ENCODE assay signal across 8 mouse cellular contexts in the genomic region with DNA sequence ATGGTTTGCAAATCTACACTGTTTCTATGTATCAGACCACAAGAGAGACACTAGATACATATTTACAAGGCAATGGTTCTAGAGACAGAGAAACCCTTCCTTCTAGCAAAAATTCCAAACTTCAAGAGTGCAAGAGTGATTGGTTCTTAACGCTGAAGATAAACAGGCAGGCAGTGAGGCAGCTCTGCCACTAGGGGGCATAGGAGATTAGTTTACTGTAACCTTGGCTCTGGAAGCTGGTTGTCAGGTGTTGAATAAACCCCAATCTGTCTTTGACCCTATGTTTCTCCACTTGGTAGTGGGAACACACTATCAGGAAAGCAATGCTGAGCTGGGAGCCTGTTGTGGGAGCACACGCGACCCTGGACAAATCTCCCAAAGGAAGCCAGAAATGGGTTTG. TPM values are rescaled to one million over a fixed set of nuclear protein-coding genes. Genes with fewer than 3 reads are reported as not detected.
DNase-seq lines count a peak whose midpoint lies in the region; ATAC-seq and TF ChIP-seq lines count a peak whose summit lies in the region.

No protein-coding gene starts in this region.

- no peaks in the 10 kb centered on the region for H3K36me3 ChIP-seq in forebrain, embryonic 10.5 days (replicated peaks)
- H3K36me3 ChIP-seq in forebrain, embryonic 12.5 days (replicated peaks): no peaks in the 10 kb centered on the region
- H3K36me3 ChIP-seq in embryonic facial prominence, embryonic 11.5 days (replicated peaks; ENCODE audit: control insufficient read depth, insufficient read depth, low read depth, low read length): no peaks in the 10 kb centered on the region
- no peaks in the 10 kb centered on the region for H3K36me3 ChIP-seq in lung, postnatal 0 days (ENCODE audit: insufficient read depth, low read length)
- no peaks in the 10 kb centered on the region for H3K36me3 ChIP-seq in small intestine, adult 2 months (ENCODE audit: control insufficient read depth, insufficient read depth, low read length)

- DNase-seq in forebrain, embryonic 10.5 days (ENCODE audit: extremely low spot score, low spot score): peak; percentile 43
- peak; percentile 84 for DNase-seq in 416B (ENCODE audit: low read depth)
- DNase-seq in adrenal gland, postnatal 25 days: peak; percentile 59
- DNase-seq in embryonic facial prominence, embryonic 11.5 days (ENCODE audit: low spot score): peak; percentile 84
- DNase-seq in kidney, postnatal 14 days: peak; percentile 76
- DNase-seq in lung, postnatal 0 days (ENCODE audit: low spot score): peak; percentile 81

- no peak for TF ChIP-seq EP300 in lung, postnatal 0 days (IDR thresholded peaks at IDR 0.05)

- no peak overlapping the region for H3K4me3 ChIP-seq in forebrain, embryonic 10.5 days
- H3K4me3 ChIP-seq in forebrain, embryonic 12.5 days (replicated peaks): no peak overlapping the region
- H3K4me3 ChIP-seq in embryonic facial prominence, embryonic 11.5 days (ENCODE audit: low read depth, low read length): no peak overlapping the region
- H3K4me3 ChIP-seq in lung, postnatal 0 days (ENCODE audit: low read depth, low read length): no peak overlapping the region
- no peak overlapping the region for H3K4me3 ChIP-seq in small intestine, adult 2 months (ENCODE audit: low read depth, low read length)

- no peaks in the 10 kb centered on the region for H3K9me3 ChIP-seq in forebrain, embryonic 10.5 days
- H3K9me3 ChIP-seq in forebrain, embryonic 12.5 days: no peaks in the 10 kb centered on the region
- no peaks in the 10 kb centered on the region for H3K9me3 ChIP-seq in embryonic facial prominence, embryonic 11.5 days (replicated peaks; ENCODE audit: control insufficient read depth, low read length)
- H3K9me3 ChIP-seq in lung, postnatal 0 days (ENCODE audit: low read length): no peaks in the 10 kb centered on the region

- TF ChIP-seq CTCF in lung, postnatal 0 days (IDR thresholded peaks at IDR 0.05): peak; percentile 97
- peak; percentile 54; the same call in 1 of the 2 replicates for TF ChIP-seq CTCF in small intestine, adult 2 months (IDR thresholded peaks at IDR 0.05; ENCODE audit: extremely low read depth, insufficient read length, insufficient replicate concordance, low read depth, low read length)

- peaks cover 9% of the 10 kb centered on the region for H3K4me1 ChIP-seq in forebrain, embryonic 10.5 days
- peaks cover 8% of the 10 kb centered on the region for H3K4me1 ChIP-seq in forebrain, embryonic 12.5 days
- no peaks in the 10 kb centered on the region for H3K4me1 ChIP-seq in embryonic facial prominence, embryonic 11.5 days (ENCODE audit: control insufficient read depth, insufficient read depth, low read length)
- H3K4me1 ChIP-seq in lung, postnatal 0 days (ENCODE audit: insufficient read depth, low read depth, low read length): no peaks in the 10 kb centered on the region; the same call in 1 of the 2 replicates
- peaks cover 6% of the 10 kb centered on the region; the same call in 1 of the 2 replicates for H3K4me1 ChIP-seq in small intestine, adult 2 months (ENCODE audit: control insufficient read depth, insufficient read depth, insufficient read length, low read length)

- no peak for TF ChIP-seq POLR2A in small intestine, adult 2 months (IDR thresholded peaks at IDR 0.05; ENCODE audit: low read depth, low read length)

- H3K27ac ChIP-seq in forebrain, embryonic 10.5 days: no peak overlapping the region
- H3K27ac ChIP-seq in forebrain, embryonic 12.5 days: no peak overlapping the region
- H3K27ac ChIP-seq in embryonic facial prominence, embryonic 11.5 days (replicated peaks; ENCODE audit: low read depth, low read length): no peak overlapping the region
- no peak overlapping the region for H3K27ac ChIP-seq in lung, postnatal 0 days (ENCODE audit: low read length)
- no peak overlapping the region for H3K27ac ChIP-seq in small intestine, adult 2 months (ENCODE audit: insufficient read depth, low read depth, low read length)

- no peak overlapping the region for H3K9ac ChIP-seq in forebrain, embryonic 12.5 days
- H3K9ac ChIP-seq in embryonic facial prominence, embryonic 11.5 days (replicated peaks; ENCODE audit: low read length): no peak overlapping the region
- no peak overlapping the region for H3K9ac ChIP-seq in lung, postnatal 0 days (replicated peaks; ENCODE audit: low read depth)

- WGBS in forebrain, embryonic 10.5 days: 4% methylated on average over 3 of the region's 3 CpGs
- 5% methylated on average over 3 of the region's 3 CpGs for WGBS in forebrain, embryonic 12.5 days
- 2% methylated on average over 3 of the region's 3 CpGs for WGBS in embryonic facial prominence, embryonic 11.5 days
- WGBS in lung, postnatal 0 days: 1% methylated on average over 3 of the region's 3 CpGs
- WGBS in small intestine, adult 2 months: 7% methylated on average over 3 of the region's 3 CpGs

- no peaks in the 10 kb centered on the region for H3K27me3 ChIP-seq in forebrain, embryonic 10.5 days (ENCODE audit: poor library complexity, severe bottlenecking)
- H3K27me3 ChIP-seq in forebrain, embryonic 12.5 days: 0 out of 2 replicates have a peak, but pooled peaks cover 4% of the 10 kb centered on the region
- H3K27me3 ChIP-seq in embryonic facial prominence, embryonic 11.5 days (ENCODE audit: control insufficient read depth, insufficient read depth, low read length): no peaks in the 10 kb centered on the region
- H3K27me3 ChIP-seq in lung, postnatal 0 days (replicated peaks; ENCODE audit: insufficient read depth, low read length): no peaks in the 10 kb centered on the region
- H3K27me3 ChIP-seq in small intestine, adult 2 months (ENCODE audit: control insufficient read depth, insufficient read depth, low read length): no peaks in the 10 kb centered on the region

- no peak overlapping the region for H3K4me2 ChIP-seq in forebrain, embryonic 12.5 days
- no peak overlapping the region for H3K4me2 ChIP-seq in embryonic facial prominence, embryonic 11.5 days (ENCODE audit: low read depth, low read length)
- H3K4me2 ChIP-seq in lung, postnatal 0 days (replicated peaks; ENCODE audit: low read depth, low read length): no peak overlapping the region

- no peak for ATAC-seq in forebrain, embryonic 12.5 days (ENCODE audit: low FRiP score)
- no peak for ATAC-seq in embryonic facial prominence, embryonic 11.5 days (replicated peaks; ENCODE audit: insufficient number of reproducible peaks, low FRiP score, low TSS enrichment, low read depth)
- ATAC-seq in lung, postnatal 0 days: no peak

RNA-seq across cellular contexts. Expression of a gene that starts 3.9 kb away (rescaled TPM):
- 419 and 421 TPM in 2 replicates for polyA plus RNA-seq in forebrain, embryonic 10.5 days (2016; fragmentation: Nextera tagmentation; extraction: Ambion mirVana)
- 461 and 463 TPM in 2 replicates for polyA plus RNA-seq in forebrain, embryonic 12.5 days (2016; fragmentation: Nextera tagmentation; extraction: Ambion mirVana)
- 412 and 427 TPM in 2 replicates for total RNA-seq in adrenal gland, postnatal 25 days (2021)
- 384 and 433 TPM in 2 replicates for polyA plus RNA-seq in embryonic facial prominence, embryonic 11.5 days (2014; fragmentation: Nextera tagmentation; extraction: Ambion mirVana)
- polyA plus RNA-seq in lung, postnatal 0 days (2015; fragmentation: Nextera tagmentation; extraction: Ambion mirVana): 566 and 620 TPM in 2 replicates
- 549 and 948 TPM in 2 replicates for polyA plus RNA-seq in small intestine, adult 2 months (2012; rRNA removed)

RNA-seq across cellular contexts. Expression of a gene that starts 9.9 kb away (rescaled TPM):
- 40.2 and 44.7 TPM in 2 replicates for polyA plus RNA-seq in forebrain, embryonic 10.5 days (2016; fragmentation: Nextera tagmentation; extraction: Ambion mirVana)
- 31.1 and 32.6 TPM in 2 replicates for polyA plus RNA-seq in forebrain, embryonic 12.5 days (2016; fragmentation: Nextera tagmentation; extraction: Ambion mirVana)
- total RNA-seq in adrenal gland, postnatal 25 days (2021): 38.1 and 45.6 TPM in 2 replicates
- 30.6 and 37.5 TPM in 2 replicates for polyA plus RNA-seq in embryonic facial prominence, embryonic 11.5 days (2014; fragmentation: Nextera tagmentation; extraction: Ambion mirVana)
- 44.1 and 44.2 TPM in 2 replicates for polyA plus RNA-seq in lung, postnatal 0 days (2015; fragmentation: Nextera tagmentation; extraction: Ambion mirVana)
- 61.6 and 187 TPM in 2 replicates for polyA plus RNA-seq in small intestine, adult 2 months (2012; rRNA removed)

RNA-seq across cellular contexts. Expression of a gene that starts 22.7 kb away (rescaled TPM):
- polyA plus RNA-seq in forebrain, embryonic 10.5 days (2016; fragmentation: Nextera tagmentation; extraction: Ambion mirVana): 32.6 and 34.3 TPM in 2 replicates
- 51.1 and 59.2 TPM in 2 replicates for polyA plus RNA-seq in forebrain, embryonic 12.5 days (2016; fragmentation: Nextera tagmentation; extraction: Ambion mirVana)
- 52.0 and 57.2 TPM in 2 replicates for total RNA-seq in adrenal gland, postnatal 25 days (2021)
- 33.4 and 34.6 TPM in 2 replicates for polyA plus RNA-seq in embryonic facial prominence, embryonic 11.5 days (2014; fragmentation: Nextera tagmentation; extraction: Ambion mirVana)
- polyA plus RNA-seq in lung, postnatal 0 days (2015; fragmentation: Nextera tagmentation; extraction: Ambion mirVana): 26.4 and 32.3 TPM in 2 replicates
- 10.8 and 12.7 TPM in 2 replicates for polyA plus RNA-seq in small intestine, adult 2 months (2012; rRNA removed)

RNA-seq across cellular contexts. Expression of a gene that starts 31.9 kb away (rescaled TPM):
- polyA plus RNA-seq in forebrain, embryonic 10.5 days (2016; fragmentation: Nextera tagmentation; extraction: Ambion mirVana): 6.8 and 7.5 TPM in 2 replicates
- polyA plus RNA-seq in forebrain, embryonic 12.5 days (2016; fragmentation: Nextera tagmentation; extraction: Ambion mirVana): 8.5 and 10.8 TPM in 2 replicates
- total RNA-seq in adrenal gland, postnatal 25 days (2021): 13.8 and 22.4 TPM in 2 replicates
- polyA plus RNA-seq in embryonic facial prominence, embryonic 11.5 days (2014; fragmentation: Nextera tagmentation; extraction: Ambion mirVana): 3.7 and 5.4 TPM in 2 replicates
- 1.8 and 1.9 TPM in 2 replicates for polyA plus RNA-seq in lung, postnatal 0 days (2015; fragmentation: Nextera tagmentation; extraction: Ambion mirVana)
- polyA plus RNA-seq in small intestine, adult 2 months (2012; rRNA removed): 11.4 and 62.9 TPM in 2 replicates

RNA-seq across cellular contexts. Expression of a gene that starts 35.9 kb away (rescaled TPM):
- polyA plus RNA-seq in forebrain, embryonic 10.5 days (2016; fragmentation: Nextera tagmentation; extraction: Ambion mirVana): 2.3 and 2.9 TPM in 2 replicates
- polyA plus RNA-seq in forebrain, embryonic 12.5 days (2016; fragmentation: Nextera tagmentation; extraction: Ambion mirVana): 4.3 and 5.2 TPM in 2 replicates
- total RNA-seq in adrenal gland, postnatal 25 days (2021): 2.0 and 2.5 TPM in 2 replicates
- polyA plus RNA-seq in embryonic facial prominence, embryonic 11.5 days (2014; fragmentation: Nextera tagmentation; extraction: Ambion mirVana): 6.2 and 7.1 TPM in 2 replicates
- polyA plus RNA-seq in lung, postnatal 0 days (2015; fragmentation: Nextera tagmentation; extraction: Ambion mirVana): 2.3 and 2.5 TPM in 2 replicates
- polyA plus RNA-seq in small intestine, adult 2 months (2012; rRNA removed): 1.3 and 1.6 TPM in 2 replicates
